Mouse (Mus musculus): ENCODE measurements around the gene Scpep1.
A peak's percentile ranks its signal among the peaks of the same experiment; 100 is the strongest.
"Not testable (repeated sequence)": the region's sequence is repeated elsewhere in the genome, so short reads cannot be mapped to it uniquely, and the experiment has no call there.

Scpep1 gene

GRCm38 (mm10) chr11:88926566-88926965 lies 28.7 kb downstream of the Scpep1 start:
- DNase-seq (ENCODE audit: low read depth, low spot score), result no peak

GRCm38 (mm10) chr11:88909388-88910036 lies 45.8 kb downstream of the Scpep1 start:
- no peak for DNase-seq (ENCODE audit: low read depth, low spot score)

DNA sequence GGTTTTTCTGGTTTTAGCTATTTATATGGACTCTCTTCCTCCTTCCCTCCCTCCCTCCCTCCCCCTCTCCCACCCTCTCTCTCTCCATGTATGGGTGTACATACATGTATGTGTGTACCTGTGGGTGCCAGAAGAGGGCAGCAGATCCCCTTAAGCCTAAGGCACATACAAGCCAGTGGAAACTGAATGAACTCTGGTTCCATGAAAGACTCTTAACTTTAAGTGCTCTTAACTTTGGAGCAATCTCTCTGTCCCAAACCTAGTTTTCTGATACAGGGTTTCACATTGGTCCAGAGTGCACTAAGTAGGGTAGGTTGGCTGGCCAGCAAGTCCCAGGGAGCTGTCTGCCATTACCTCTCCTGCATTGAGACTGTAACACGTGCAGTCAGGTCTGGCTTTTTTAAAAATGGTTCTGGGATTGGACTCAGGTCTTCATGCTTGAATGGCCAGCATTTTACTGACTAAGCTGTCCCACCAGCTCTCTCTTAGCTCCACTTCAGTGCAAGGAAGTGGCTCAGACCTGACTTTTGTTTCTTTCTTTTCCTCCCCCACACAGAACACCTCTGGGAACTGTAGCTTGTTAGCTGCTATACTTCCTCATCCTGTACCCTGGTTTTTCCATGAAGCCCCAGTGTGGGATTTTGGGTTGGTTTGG lies 46.6 kb downstream of the Scpep1 start:
- DNase-seq (ENCODE audit: low read depth, low spot score), result peak; percentile 79

DNA sequence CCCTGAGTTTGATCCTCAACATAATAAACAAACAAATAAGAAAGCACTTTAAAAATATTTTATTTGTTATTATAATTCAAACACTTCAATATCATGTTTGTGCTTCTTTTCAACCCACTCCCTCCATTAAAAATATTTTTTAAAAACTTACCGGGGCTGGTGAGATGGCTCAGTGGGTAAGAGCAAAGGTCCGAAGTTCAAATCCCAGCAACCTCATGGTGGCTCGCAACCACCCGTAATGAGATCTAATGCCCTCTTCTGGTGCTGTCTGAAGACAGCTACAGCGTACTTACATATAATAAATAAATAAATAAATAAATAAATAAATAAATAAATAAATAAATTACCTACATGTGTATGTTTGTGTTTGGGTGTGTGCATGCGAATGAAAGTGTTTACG lies 47.4 kb downstream of the Scpep1 start:
- no peak for DNase-seq (ENCODE audit: low read depth, low spot score)

DNA sequence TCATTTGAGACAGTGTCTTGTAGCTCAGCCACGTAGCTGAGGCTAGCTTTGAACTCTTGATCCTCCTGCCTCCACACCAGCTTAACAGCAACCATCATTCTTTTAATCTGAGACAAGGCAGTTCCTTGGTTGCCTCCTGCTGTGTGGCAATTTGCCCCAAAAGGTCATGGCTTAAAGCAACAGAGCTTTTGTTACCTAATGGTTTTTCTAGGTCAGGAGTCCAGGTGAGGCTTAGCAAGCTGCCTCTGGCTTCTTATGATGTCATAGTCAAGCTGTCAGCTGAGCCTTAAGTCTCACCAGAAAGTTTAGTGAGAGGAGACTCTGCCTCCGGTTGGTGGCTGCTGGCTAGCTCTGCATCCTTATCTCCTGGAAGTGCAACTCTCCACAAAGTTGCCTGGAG lies 49.6 kb downstream of the Scpep1 start:
- peak; percentile 91 for DNase-seq (ENCODE audit: low read depth, low spot score)

DNA sequence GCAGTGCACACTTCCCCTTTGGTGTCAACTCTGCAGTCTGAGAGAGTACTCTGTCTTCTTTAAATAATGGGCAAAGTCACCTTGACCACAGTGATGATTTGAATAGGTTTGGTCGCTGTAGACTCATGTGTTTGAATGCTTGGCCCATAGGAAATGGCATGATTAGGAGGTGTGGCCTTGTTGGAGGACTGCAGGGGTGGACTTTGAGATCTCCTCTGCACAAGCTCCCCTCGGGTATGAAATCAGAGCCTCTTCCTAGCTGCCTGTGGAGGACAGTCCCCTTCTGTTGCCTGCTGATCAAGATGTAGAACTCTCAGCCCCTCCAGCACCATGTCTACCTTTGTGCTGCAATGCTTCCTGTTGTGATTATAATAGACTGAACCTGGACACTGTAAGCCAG lies 51.2 kb downstream of the Scpep1 start:
- no peak for DNase-seq (ENCODE audit: low read depth, low spot score)

- DNase-seq (ENCODE audit: low read depth, low spot score), result no peak
Measured at GRCm38 (mm10) chr11:88902762-88903161, 52.5 kb downstream of the Scpep1 start.

DNA sequence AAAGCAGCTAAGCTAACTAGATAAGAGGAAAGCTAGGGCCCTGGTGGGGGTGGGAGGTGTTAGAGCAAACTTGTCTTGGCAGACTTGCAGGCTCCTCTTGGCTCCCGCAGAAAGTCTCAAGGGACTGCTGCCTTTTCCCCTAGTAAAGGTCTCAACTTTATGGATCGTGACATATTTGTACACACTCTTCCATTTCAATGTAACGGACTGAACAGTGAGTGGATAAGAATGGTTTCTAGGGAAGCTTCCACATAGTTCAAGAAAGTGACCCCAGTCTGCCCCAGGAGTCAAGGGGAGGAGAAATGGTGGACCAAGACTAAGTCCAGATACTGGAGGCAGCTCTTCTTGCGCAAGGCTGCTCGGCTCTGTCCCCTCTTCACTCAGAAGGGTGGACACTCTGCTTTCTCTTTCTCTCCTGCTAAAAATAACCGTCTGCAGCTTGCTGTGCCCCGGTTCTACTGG lies 53.9 kb downstream of the Scpep1 start:
- no peak for DNase-seq (ENCODE audit: low read depth, low spot score)

GRCm38 (mm10) chr11:88899561-88899960 lies 55.7 kb downstream of the Scpep1 start:
- DNase-seq (ENCODE audit: low read depth, low spot score), result no peak

GRCm38 (mm10) chr11:88898380-88898763 lies 56.9 kb downstream of the Scpep1 start:
- no peak for DNase-seq (ENCODE audit: low read depth, low spot score)

DNA sequence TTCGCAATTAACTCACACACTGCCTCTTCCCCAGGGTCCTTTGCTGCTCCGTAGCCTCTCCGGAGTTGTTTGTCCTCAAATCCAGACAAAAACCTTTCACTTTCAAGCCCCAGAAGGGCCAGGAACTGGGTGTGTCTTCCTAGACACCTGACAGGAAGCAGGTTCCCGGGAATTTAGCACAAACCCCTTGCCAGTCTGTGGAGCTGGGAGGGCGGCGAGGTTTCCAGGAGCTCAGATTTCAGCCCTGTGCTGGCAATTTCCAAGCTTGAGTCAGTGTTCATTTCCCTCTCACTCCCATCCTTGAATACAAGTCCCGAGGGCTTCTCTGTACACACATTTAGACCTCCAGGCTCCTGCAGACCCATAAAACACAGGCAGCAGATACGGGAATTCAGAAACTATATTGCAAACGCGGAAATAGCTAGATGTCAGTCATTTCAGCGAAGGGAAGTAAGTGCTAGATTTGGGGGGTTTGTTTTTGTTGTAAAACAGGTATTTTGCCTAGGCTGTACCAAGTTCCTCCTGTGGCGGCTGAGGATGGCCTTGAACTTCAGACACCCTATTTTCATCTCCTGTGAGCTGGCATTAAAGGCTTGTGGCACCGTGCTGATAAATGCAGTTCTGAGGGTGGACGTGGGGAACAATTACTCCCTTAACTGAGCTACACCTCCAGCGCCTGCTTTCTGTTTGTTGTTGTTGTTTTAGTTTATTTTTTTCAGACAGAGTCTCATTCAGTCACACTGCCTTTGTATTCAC lies 57.5 kb downstream of the Scpep1 start:
- DNase-seq (ENCODE audit: low read depth, low spot score), result peak; percentile 86

GRCm38 (mm10) chr11:88895800-88896232 lies 59.4 kb downstream of the Scpep1 start:
- DNase-seq (ENCODE audit: low read depth, low spot score), result not testable (repeated sequence)

- DNase-seq (ENCODE audit: low read depth, low spot score), result not testable (repeated sequence)
Measured at GRCm38 (mm10) chr11:88895235-88895634, 60.0 kb downstream of the Scpep1 start.

- DNase-seq (ENCODE audit: low read depth, low spot score), result not testable (repeated sequence)
Measured at GRCm38 (mm10) chr11:88894279-88894678, 61.0 kb downstream of the Scpep1 start.

- not testable (repeated sequence) for DNase-seq (ENCODE audit: low read depth, low spot score)
Measured at GRCm38 (mm10) chr11:88893501-88893900, 61.8 kb downstream of the Scpep1 start.

DNA sequence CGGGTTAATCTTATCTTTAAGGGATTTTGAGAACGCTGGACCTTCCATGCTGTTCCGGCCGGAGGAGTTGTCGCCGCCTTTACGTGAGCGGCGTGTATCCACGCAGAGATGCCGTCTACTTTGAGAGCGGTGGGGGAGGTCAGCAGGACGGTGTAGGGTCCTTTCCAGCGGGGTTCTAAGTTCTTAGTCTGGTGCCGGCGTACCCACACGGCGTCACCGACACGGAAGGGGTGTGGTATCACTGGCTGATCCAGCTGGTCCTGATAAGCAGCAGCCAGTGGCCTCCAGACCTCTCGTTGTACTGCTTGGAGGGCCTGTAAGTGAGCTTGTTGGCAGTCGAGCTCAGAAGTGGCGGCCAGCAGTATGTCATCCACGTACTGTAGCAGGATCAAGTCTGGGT lies 62.5 kb downstream of the Scpep1 start:
- DNase-seq (ENCODE audit: low read depth, low spot score), result not testable (repeated sequence)

DNA sequence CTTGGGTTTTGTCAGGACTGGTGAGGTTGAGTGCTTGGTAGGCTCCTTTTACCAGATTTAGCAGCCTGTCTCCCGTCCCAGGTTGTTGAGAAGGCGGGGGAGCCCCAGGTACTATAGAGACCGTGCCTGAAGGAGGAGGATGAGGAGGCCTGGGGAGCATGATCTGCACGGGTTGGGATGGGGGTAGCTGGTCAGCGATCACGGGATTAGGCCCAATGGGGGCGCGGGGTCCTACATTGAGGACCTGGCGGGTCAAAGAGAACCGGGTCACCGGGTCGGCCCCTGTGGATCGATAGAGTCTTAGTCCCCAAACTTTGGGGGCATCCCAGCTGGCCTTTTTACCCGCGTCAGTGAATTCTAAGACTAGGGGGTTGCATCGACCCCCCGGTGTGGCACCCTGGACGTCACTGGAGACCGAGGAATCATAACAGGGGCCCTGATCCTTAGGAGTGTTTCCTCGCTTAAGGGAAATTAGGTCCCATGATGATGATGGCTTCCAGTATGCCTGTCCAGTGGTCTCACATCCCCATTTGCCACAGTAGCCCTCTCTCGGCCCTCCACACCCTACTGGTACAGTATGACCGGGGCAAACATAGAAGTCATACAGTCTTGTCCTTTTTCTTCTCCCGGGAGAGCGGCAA lies 63.2 kb downstream of the Scpep1 start:
- DNase-seq (ENCODE audit: low read depth, low spot score), result not testable (repeated sequence)

- DNase-seq (ENCODE audit: low read depth, low spot score), result not testable (repeated sequence)
Measured at GRCm38 (mm10) chr11:88891446-88891845, 63.8 kb downstream of the Scpep1 start.

DNA sequence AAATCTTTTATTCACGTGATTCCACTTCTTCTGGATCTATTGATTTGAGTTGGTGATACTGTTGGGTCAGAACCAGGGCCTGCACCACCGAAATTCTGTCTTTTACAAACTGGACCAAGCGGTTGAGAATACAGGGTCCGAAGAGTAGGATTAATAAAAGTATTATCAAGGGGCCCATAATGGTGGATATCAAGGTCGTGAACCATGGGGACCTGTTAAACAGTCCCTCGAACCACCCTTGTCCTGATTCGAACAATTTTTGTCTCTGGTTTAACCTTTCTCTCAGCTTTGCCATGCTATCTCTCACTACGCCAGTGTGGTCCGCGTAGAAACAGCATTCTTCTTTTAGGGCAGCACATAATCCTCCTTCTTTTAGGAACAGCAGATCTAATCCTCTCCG lies 64.4 kb downstream of the Scpep1 start:
- DNase-seq (ENCODE audit: low read depth, low spot score), result not testable (repeated sequence)

- peak; percentile 44 for DNase-seq (ENCODE audit: low read depth, low spot score)
Measured at GRCm38 (mm10) chr11:88888996-88889395, 66.3 kb downstream of the Scpep1 start.

DNA sequence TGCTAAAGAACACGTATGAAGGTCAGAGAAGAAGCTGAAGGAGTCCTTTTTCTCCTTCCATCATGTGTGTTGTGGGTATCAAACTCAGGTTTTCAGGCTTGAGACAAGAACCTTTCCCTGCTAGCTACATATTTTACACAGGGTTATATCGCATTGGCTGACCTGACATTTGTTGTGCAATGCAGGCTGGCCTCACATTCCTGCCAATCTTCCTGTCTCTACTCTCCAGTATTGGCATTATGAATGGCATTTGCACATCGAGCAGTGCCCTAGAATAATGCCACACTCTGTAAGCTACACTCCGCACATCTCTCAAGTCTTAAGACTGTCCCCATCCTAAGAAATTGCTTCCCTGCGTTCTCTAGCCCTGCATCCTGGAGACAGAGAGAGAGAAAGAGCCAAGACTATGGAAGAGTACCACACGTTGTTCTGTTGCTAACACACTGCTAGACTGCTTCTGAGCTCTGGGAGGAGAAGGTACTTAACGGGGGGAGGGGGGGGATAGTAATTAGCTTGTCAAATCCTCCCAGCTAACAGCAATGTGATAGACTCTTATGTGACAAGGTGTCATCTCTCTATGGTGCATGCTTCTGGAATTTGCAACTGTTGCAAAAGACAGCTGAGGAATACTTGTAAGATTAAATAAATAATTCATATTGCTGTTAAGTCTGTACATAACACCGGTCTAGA lies 70.7 kb downstream of the Scpep1 start:
- no peak for DNase-seq (ENCODE audit: low read depth, low spot score)

Data from ES-CJ7 (cell line).